Mouse (Mus musculus): ENCODE data around the gene Syt16.

The Syt16 gene

DNA sequence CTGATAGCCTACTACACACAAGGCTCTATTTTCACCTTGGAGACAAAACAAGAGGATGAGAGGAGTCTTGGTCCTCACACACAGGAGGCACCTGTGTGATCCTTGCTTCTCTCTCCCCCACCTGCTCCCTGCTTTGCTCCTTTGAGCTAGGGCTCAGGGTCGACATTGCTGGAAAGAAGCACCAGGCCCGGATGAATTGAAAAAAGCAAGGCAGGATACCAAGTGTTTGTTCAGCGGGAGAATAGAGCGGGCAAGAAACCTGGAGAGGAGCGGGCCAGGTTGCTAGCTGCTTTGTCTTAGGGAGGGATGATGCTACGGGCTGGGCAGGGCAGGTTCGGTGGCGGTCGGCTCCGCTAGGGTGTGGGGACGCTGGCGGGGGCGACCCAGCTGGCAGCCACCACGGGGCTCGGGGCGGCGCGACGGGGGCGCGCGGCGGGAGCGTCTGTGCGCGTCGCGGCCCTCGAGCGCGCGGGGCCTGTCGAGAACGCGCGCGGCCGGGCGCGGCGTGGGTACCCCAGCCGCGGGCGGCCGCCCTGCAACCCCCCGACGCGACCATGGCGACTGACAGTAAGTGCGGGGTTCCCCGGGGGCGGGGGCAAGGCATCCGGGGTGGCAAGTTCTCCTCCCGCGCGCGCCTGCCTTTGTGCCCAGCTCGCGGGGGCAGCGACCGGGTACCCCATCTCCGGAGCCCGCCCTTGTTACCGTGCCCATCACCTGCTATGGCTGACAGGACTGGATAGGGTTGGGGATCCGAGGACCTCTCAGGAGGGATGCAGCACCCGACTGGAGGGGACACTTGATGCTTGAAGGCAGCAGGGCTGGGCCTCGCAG is at the start of gene Syt16:
Gene Syt16 (plus strand): TSS at position 365 of the 831 bp plus-strand sequence.
- no peak for DNase-seq (ENCODE audit: low spot score in 2 of 2)

DNA sequence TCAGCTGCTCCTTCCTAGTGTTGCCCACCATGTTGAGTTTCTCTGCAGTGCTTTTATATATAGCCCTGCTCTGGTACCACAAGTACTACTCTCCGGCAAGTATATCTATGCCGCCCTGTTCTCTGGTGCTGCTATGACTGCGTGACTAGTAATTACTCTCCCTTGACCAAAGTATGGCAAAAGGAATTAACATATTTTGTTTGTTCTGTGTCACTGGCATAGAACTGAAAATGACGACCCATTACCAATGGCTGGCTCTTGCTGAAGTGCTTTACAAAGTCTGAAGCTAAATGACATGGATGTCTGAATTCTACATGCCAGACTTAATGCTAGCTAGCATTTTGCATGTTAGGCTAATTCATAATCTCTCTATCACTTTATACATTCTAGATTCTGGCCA is 49.0 kb upstream of the Syt16 start:
- DNase-seq (ENCODE audit: low spot score in 2 of 2), result peak in 1 of 2 experiments; percentile 21

DNA sequence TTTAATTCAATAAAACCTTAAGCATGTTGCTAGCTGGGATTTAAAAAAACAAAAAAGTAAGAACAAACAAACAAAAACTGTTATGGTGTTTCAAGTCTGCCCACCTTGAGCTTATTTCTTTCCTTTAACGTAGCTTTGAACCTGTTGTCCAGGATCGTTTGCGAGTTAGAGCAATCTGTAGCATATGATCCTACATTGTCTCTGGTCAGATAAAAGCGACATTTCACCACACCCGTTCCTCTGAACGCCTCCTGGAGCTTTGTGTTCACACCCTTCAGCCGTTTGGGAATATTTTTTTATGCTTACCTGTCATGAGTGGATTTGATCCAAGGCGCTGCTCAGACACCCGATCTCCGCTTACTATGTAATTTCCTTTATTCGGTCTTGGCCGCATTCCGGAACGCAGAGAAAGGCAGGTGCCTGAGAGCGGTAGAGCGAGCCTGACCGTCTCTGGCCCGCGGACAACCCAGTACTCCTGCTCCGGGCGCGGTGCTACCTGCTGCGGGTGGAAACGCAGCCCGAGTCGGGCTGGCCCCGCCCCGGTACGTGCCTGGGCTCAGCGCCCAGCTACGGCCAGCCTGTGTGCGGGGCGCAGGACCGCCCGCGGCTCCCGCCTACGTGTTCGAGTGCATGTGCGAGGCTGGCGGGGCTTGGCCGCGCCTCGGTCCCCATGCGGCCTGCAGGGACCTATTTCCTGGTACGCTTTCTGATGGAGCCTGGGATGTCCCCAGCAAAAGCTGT is 48.0 kb upstream of the Syt16 start:
- DNase-seq (ENCODE audit: low spot score in 2 of 2), result peak; percentile 18 to 61

DNA sequence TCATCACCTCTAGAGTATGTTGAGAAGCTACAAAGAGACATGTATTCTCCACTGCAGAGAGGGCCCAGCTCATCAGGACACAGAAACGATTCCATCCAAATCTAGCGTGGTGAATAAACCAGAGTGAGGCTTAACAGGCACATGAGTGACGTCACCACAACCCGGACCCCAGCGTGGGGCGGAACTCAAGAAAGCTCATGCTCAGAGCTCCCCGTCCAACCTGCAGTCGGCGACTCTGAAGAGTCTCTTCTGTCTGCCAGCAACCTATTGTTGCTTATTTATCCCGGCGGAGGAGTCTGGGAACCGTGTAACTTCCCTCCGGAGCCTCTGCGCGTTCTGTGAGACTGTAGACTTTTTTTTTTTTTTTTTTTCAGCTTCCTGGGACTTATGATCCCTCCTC is 44.6 kb upstream of the Syt16 start:
- DNase-seq (ENCODE audit: low spot score in 2 of 2), result peak; percentile 25 to 72

DNA sequence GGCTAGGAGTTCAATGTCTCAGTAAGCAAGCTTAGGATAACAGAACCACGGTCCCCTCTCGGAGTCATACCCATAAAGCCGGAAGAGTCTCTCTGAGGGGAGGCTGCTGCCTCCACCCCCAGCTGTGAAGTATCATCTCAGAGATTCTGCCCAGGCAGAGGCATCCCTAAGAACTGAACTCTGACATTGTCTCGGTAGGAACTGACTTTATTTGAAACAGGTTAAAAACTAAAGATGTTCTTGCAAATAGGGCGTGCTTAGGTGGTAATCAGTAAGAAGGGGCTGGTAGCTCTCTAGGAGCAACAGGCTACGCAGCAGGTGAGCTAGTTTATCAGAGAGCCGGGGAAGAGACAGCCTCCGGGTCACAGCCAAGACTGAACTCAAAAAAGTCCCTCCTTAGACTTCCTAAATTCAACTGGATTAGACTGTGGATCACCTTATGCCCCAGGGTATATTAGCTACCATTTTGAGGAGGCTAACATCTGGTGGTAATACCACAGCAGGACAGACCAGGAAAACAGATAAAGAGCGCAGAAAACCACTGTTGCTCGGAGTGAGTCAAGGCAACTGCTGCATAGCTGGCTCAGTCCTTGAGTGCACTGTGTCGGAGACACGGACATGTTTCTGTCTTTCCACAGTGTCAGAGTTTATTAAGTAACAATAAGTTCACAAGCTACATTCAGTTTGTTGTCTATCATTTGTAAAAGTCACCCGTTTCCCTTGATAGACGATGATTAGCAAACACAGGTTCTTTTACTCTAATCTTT is 43.9 kb upstream of the Syt16 start:
- DNase-seq (ENCODE audit: low spot score in 2 of 2), result no peak

DNA sequence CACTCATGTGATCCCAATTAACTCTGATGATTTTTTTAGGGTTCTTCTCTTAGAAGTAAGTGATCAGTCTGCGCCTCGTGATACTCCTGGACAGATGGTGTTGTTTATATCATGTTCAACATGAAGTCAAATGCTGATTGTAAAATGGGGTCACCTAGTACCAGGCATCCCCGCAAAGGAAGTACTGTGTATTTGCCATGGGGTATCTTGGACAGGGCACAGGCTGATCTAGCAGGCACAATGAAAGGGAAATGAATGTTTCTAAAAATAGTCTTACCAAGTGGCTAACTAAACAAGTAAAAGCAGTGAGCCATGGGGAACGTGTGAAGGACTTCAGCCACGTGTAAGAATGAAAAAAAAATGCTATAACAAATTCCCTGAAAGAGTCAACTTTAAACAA is 42.7 kb upstream of the Syt16 start:
- no peak for DNase-seq (ENCODE audit: low spot score in 2 of 2)

DNA sequence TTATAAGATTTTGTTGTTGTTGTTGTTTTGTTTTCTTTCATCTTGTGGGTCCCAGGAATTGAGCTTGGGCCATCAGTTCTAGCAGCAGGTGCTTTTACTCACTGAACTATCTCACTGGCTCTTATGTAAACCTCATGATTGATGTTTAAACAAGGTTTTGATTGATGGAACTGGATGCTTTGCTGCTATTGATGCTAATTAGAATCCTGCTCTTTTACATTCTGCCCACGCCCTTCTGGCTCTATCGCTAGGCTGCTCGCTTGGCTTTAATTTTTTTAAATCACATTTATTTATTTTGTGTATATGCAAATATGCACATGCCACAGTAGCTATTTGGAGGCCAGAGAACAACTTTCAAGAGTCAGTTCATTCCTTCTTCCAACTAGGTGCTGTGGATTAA is 39.8 kb upstream of the Syt16 start:
- DNase-seq (ENCODE audit: low spot score in 2 of 2), result no peak

DNA sequence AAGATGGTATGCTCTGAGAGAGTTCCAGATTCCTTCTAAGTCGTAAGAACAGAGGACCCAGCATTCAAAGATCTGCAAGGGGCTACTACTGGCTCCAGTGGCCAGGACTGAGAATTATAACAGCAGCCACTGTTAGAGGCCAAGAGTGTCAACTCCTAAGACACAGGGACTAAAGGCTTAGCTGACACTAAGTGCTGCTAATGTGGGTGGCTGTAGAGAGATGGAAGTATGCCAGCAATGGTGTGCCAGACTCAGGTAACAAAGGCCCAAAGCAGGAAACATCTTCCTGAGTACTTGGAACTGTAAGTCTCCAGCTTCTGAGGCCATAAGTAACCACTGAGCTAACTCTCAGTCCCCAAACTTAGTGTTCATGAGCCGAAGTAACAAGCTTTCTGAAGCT is 38.6 kb upstream of the Syt16 start:
- DNase-seq (ENCODE audit: low spot score in 2 of 2), result no peak

DNA sequence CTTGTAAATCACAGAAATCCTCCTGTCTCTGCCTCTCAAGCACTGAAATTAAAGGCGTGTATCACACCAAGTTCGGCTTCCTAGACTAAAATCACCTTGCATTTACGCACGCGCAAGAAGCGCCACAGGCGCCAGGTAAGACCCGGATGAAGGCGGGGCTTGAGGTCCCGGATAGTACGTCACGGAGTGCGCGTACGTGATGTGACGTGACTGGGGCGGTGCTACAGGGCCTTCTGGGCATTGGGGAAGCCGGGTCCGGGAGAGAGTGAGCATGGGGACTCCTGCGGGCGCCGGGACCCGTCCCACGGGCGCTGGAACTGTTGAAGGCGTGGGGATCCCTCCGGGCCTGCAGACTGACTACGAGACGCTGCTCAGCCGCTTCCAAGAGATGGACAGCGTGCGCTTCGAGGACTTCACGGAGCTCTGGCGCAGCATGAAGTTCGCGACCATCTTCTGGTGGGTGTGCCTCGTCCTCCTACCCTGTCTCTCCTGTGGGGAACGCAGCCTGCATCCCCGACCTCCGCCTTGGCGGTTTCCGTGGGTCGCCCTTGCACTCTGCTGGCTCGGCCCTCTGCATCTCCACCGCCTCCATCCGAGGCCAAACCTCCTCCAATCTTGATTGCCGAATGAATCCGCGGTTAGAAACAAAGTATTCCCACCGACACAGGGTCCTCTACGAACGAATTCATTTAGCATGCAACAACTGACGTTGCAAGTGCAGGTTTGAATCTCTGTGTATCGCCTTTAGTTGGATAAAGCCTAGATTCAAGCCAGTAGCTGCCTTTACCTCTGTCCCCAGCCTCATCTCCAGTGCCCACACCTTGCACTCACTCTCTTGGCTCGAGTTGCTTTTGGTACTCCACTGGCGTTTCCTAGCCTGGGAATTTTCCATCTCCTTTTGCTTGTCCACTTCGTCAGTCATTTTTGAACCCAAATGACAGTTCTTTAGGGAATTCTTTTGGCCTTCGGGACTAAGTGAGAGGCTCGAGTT is 32.9 kb upstream of the Syt16 start, which contains the start of gene Snapc1:
Gene Snapc1 (plus strand): TSS at position 191 of the 991 bp plus-strand sequence.
- peak; percentile 93 to 96 for DNase-seq (ENCODE audit: low spot score in 2 of 2)

DNA sequence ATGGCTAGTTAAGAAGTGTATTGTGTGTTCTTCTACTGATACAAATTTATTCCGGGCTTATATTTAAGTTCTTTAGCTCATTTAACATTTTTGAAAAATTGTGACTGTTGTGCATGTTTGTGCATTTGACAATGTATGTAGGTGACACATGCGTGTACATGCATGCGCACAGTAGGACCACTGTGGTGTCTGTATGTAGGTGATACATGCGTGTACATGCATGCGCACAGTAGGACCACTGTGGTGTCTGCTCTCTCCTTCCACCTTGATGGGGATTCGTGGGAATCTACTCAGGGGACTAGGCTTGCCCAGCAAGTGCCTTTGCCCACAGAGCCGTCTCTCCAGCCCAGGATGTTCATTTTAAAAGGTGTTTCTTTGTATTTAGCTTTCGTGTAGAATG is 28.3 kb upstream of the Syt16 start:
- DNase-seq (ENCODE audit: low spot score in 2 of 2), result no peak

DNA sequence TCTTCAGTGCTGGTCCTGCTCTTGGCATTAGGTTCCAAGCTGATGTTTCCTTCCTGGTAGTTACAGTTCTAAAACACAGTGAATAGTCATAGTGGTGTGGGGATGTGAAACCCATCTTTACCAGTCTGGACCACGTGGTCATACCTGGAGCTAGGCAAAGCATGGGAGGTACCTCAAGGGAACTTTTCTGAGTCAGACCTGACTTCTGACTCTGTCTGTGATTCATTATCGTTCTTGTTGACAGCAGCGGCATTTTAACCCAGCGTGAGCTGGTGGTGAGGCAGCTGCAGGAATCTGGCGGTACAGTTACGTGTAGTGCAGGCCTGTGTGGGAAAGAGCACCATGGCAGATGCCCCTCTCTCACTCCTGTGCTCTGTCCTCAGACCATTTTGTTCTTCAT is 22.9 kb upstream of the Syt16 start:
- no peak for DNase-seq (ENCODE audit: low spot score in 2 of 2)

DNA sequence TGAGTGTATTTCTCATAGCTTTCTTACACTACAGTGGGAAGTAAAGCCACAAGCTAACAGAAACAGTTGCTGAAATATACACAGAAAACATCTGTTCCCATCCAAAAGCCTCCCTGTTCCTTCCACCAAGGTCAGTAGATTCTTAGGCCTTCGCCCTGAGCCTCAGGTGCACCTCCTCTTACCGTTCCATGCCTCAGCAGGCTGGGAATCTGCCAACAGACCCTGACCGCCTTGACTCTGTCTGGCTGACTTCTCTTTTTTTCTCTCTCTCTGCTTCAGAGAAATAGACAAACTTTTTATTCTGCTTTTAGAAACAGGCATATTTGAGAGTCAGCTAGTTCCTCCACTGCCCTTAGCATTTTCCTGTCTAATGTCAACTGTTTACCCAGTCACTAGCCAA is 19.3 kb upstream of the Syt16 start:
- no peak for DNase-seq (ENCODE audit: low spot score in 2 of 2)

DNA sequence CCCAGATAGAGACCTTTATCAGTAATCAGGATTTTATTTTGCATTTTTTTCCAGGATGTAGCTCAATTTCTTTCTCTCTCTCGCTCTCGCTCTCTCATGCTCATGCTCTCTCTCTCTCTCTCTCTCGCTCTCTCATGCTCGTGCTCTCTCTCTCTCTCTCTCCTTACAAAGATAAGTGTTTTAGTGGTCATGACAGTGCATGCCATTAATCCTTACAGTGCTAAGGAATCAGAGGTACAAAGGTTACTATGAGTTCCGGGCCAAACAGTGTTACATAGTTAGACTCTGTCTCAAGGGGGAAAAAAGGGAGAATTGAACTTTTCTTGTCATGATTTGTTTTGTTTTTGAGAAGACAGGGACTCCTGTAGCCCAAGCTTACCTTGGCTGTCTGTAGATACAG is 17.8 kb upstream of the Syt16 start:
- no peak for DNase-seq (ENCODE audit: low spot score in 2 of 2)

DNA sequence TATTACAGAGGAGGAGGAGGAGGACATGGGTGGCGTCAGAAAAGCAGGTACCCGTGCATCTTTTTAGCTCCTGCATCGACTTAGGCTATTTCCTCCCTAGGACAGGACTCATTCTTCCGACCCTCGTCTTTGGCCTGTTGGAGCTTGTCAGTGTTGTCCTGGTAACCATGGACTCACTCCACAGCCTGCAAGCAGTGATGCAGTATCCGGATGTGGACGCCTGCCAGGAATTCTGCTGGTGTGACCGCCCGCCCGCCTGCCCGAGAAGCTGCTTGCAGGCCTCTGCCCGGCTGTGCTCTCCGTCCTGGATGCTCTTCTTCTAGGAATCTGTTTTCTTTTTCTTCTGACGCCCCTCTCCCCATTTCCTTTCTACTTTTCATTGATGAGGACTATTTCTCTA is 14.9 kb upstream of the Syt16 start:
- no peak for DNase-seq (ENCODE audit: low spot score in 2 of 2)

DNA sequence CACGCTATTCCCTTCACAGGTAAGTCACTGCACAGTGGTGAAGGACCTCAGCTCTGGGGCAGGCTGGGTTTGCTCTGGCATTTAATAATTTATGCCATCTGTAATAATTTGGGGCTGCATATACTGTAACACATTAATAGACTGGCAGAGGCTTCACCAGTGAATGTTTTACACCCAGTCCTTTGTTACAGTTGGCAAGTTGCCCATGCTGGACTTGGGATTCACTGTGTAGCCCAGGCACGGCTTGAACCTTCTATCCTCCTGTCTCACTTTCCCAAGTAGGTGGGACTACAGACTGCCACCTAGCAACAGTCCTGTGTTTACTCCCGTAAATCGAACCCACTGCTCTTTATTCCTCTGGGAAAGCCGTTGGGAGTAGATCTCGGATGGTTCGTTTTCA is 11.2 kb upstream of the Syt16 start:
- no peak for DNase-seq (ENCODE audit: low spot score in 2 of 2)

DNA sequence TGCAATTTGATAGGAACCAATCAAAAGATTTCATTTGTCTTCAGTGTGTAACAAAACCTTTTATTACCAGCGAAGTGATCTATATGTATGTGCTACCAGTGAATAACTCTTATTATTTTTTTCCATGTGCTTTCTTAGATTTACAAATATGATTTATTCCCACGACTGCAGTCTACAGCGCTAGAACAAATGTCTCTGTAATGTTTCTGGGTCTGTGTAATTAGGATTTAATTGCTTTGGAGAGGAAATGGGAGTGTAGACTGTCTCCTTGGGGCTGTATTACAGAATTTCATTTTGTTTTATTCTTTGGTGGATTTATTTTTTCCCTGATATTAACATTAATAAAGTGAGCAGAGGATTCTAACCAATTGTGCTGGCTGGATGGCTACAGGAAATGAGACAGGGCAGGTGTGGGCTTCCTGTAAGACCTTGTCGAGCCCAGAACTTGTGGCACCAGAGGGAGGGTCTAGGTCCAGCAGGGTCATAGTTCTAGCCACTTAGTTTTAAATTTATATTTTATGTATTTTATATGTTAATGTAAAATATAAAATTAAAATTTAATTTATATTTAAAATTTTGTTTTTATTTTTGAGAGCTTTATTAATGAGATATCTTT is 9.0 kb upstream of the Syt16 start:
- DNase-seq (ENCODE audit: low spot score in 2 of 2), result no peak

DNA sequence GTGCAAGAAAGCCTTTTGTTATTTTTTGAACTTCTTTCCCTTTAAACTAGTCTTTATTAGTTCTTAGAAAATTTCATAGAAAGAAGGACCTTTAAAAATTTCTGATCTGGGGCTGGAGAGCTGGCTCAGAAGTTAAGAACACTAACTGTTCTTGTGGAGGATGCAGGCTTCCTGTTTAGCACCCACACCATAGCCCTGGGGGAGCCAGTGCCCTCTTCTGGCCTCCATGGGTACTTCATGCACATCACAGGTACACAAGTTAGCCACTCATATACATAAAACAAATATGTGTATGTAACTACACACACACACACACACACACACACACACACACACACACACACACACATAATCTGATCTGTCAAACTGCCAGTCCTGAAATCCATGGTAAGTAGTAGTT is 7.9 kb upstream of the Syt16 start:
- peak; percentile 60 to 77 for DNase-seq (ENCODE audit: low spot score in 2 of 2)

DNA sequence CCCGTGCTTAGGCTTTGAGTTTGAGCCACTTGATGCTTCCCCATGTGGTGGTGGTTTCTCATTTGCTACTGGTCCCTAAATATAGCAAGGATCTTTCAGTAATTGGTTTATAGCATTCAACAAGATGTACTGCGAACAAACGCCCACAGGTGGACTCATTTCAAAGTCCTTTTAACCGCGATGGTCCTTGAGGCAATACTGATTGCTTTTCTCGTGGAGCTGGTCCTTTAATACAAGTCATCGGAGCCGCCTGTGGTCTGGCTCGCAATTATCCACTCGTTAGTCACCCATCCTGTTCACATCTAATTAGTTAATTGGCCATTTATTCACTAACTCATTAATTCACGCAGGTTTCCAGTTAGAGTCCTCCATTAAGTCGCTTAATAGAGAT is 560 bp upstream of the Syt16 start:
- no peak for DNase-seq (ENCODE audit: low spot score in 2 of 2)

DNA sequence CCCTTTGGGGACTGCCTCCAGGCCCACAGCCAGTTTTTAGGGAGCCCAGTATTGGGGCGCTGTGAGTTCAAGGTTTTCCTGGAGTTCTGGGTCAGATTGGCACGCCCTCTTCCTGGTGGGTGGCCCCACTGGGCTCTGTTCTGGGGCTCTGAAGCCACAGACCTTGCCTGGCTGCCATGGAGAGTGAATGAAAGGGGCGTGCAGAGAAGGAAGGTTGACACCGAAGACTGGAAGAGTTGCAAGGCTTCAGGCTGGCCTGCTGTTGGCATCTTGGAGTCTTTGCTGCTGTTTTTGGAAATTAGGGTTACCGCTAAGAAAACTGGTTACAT is 631 bp downstream of the Syt16 start:
- no peak for DNase-seq (ENCODE audit: low spot score in 2 of 2)

DNA sequence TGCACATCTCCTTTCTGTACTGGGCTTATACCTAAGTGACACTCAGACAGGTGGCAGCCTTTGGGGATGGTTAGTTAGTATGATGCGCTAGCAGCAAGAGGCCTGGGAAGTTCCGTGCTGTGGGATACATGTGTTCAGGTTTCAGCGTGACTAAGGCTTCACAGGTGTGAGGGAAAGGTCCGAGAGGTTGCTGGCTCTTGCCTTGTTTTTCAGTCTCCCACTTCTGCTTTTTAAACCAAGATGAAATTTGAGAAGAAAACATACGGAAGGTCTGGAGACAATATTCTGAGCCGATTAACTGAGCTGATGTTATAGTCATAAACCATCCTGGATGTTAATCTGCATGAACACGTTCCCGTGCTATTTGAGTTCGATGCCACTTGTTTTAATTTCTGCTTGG is 5.0 kb downstream of the Syt16 start:
- no peak for DNase-seq (ENCODE audit: low spot score in 2 of 2)

DNA sequence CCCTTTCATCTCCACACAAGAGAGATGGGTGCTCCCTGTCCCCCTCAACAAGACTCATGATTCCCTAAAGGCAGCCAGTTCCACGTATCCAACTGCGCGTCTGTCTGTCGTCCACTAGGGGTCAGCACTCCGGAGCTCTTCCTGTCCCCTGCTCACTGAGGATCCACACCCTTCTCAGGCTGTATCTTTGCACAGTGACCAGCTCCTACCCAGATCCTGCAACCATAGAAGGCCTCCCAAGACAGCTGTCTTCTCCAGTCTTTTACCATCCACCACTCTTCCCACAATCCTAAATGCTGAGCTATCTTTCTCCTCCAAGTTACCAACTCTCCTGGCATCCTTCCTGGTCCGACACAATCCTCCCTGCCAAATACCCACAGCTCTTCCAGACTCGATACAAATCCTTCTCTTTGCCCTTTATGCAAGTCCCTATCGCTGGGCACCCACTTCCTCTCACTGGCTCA is 12.0 kb downstream of the Syt16 start:
- DNase-seq (ENCODE audit: low spot score in 2 of 2), result no peak

All from spleen, postnatal 4 days (tissue).